Mouse (Mus musculus) A20 (cell line): ENCODE data around the gene Cdk6.
A peak's percentile ranks its signal among the peaks of the same experiment; 100 is the strongest.
"Not testable (repeated sequence)": the region's sequence is repeated elsewhere in the genome, so short reads cannot be mapped to it uniquely, and the experiment has no call there.

ENCODE experiments used
- DNase-seq: peaks from one replicate; pipeline ENCODE4 v3.0.0-alpha.2; 2011; ENCODE audit warnings: low read depth, low spot score

Gene Cdk6

DNA sequence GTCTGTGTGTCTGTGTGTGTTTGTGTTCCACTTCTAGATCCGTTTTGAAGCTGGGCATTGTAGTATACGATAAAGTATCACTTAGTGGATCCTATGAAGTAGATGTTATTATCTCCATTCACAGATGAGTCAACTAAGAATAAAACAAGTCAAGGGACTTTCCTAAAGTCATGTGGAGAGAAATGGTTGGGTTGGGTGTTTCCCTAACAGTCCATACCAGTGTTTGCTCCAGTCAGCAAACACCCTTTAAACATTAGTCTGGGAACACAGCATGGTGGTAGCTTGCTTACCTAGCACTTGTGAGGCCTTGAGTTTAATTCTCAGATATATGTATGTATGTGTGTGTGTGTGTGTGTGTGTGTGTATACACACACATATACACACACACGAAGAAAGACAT, 168.2 kb downstream of the Cdk6 start:
- peak; percentile 60 for DNase-seq

DNA sequence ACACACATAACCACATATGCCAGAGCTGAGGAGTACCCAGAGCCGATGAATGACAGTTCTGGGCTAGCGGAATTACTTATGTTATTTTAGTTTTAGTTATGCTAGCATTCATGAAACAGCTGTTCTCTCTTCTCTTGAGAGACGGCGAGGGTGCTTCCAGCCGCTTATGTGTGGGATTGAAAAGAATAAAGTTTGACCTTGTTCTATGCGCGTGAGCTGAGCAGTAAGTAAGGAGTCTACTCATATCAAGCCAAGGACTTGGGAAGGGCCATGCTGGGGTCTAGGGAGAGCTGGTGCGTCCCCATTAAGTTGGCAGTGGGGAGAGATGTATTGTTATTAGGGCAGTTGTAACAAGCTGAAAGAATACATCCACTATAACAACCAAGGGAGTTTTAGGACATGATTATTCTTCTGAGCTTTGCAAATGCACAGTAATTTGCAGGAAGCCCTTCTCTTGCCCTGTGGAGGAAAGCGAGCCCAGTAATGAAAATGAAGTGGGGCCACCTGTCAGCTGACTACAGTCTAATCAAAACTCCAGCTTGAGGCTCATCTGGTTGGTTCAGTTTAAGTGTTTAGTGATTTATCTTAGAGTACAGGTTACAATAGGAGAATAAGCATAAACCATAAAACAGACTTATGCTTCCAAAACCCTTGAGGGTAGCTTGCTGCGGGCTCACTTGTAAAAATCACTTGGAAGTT, 170.0 kb downstream of the Cdk6 start:
- DNase-seq, result no peak

DNA sequence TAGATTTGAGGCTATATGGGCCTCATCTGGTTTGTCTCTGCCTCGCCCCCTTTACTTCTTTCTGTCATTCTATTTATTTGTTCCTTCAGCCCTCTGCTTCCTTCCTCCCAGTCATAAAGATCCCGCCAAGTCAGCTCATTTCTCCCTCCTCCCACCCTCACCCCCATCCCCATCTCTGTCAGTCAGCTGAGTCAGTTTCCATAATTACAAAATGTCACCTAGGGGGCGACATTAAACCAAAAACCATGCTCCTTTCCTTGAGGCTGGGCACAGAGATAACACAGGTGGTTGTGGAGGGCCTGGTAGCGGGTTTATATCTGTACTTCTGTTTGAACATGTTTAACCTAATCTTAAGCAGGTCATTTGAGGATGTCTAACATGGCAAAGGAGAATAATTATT, 171.3 kb downstream of the Cdk6 start:
- peak; percentile 54 for DNase-seq

- DNase-seq, result no peak
Observed at GRCm38 (mm10) chr5:3514901-3515311, 173.6 kb downstream of the Cdk6 start.

DNA sequence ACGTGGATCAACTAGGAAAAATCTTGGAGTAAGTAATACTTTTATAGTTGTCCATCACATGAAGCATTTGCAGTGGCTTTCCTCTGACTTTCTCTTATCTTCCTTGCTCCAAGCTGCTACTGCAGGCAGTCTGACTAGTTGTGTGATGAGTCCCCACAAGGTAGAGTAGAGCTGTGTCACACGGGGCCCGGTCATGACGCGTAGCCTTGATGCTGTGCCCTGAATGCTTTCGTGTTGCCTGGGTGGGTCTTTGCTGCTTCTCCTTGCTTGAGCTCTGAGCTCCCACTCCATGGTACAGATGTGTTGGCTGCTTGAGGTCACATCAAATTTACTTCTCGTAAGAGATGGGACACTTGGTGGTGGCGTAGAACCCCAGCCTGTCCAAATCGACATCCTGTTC, 174.2 kb downstream of the Cdk6 start:
- no peak for DNase-seq

GRCm38 (mm10) chr5:3516481-3517075, 175.3 kb downstream of the Cdk6 start:
- DNase-seq, result peak; percentile 54

DNA sequence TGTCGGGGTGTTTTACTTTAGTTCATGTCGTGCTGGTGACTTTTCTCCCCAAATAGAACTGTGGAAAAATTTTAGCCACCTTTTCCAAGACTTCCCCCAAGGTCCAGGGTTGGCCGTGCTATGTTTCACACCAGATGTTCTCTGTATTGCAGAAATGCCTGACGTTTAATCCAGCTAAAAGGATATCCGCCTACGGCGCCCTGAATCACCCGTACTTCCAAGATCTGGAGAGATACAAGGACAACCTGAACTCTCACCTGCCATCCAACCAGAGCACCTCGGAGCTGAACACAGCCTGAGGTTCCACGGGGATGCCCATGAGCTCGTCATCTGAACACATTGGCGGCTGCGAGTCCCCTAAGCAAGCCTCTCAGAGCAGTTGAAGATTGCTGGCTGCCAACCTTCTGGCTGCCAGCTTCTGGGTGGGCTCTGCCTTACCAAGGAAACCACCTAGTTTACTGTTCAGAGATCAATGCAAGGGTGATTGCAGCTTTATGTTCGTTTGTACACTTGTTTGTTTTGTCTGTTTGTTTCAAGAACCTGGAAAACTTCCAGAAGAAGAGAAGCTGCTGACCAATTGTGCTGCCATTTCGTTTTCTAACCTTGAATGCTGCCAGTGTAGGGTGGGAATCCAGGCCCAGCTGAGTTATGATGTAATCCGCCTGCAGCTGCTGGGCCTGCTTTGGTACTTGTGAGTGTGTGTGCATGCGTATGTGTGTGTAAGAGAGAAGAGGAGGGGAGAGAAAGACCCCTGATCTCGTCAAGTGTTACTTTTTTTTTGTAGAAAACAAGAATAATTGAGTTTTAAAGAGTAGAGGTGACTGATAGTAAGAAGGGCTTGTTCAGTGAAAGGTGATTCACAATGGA, 179.4 kb downstream of the Cdk6 start:
- no peak for DNase-seq

DNA sequence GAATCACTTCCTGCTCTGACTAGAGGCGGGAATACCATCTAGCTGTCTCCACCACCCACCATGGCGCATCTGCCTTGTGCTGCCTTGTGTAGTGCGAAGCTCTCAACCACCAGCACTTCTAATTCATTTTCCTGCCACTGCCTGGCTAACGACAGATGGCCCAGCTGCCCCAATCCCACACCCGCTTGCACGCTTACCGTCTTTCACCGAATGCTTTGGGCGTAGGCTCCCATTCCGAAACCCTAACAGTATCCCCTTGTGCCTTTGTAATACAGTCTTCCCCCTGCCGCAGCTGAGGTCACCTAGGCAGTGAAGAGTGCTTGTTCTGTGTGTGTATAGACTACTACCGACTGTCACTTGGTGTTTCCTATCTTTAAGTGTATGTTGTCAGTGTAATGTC, 180.5 kb downstream of the Cdk6 start:
- DNase-seq, result no peak

DNA sequence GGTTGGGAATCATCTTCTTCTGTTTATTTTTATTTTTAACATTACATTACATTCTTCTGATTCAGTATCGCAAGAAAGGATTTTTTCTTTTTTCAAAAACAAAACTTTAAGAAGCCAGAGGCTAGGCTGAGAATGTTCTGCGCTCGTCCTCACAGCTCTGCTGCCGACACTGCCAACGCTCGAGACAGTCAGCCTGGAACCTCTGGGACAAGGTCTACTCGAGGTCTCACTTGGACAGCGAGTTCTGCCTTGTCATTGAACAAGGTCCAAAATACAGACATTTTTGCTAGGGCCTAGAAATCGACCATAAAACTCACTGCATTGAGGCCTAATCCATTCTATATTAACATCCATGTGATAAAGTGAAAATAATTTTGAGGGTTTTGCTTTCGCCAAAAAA, 181.5 kb downstream of the Cdk6 start:
- DNase-seq, result no peak

DNA sequence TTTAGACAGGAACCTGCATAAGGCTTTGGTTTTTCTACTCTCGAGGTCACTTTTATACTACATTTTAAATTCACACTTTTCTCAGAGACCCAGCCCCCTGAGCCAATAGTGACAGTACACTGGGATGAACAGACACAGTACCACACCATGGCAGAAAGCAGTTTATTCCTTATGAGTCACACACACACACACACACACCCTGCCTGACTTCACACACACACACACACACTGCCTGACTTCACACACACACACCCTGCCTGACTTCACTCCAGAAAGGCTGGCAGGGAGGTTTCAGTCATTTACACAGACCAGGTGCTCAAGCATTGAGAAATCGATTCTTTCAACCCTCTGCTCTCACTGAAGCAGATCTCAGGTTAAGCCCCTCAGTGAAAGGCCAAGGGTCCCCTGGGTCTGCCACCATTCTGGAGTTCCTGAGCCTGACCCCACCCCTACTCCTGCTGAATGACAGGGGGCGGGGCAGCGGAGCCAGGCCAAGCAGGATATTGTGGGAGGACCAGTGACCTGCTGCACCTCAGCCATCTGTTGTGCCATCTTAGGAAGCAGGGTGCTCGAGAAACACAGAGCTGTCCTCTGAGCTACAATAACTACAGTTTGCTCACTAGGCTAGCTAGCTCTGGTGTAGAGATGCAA, 185.9 kb downstream of the Cdk6 start:
- no peak for DNase-seq

DNA sequence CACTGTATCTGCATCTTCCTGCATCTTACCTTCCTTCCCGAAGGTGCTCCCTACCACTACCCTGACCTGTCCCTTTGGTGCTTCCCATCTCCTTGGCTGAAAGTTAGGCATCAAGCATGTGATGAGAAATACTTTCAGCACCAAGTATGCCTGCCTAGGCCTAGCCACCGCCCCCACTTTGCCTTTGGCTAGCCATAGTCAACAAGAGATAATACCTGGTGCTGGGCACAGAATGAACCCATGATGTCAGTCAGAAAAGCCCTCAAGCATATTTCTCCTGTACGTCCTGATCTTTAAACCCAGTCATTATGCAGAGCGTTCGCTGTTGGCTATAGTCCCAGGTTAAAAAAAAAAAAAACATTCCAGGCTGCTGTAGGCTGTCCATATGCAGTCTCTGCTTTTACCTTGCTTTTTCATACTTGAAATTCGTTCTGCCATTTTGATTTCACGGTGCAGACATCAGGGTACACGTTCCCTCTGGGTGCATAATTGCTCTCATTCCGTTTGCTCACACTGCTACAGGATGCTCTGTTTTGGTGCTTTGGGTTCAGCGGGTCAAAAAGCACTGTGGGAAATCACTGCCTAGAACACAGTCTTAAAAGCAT, 188.4 kb downstream of the Cdk6 start:
- DNase-seq, result no peak

- not testable (repeated sequence) for DNase-seq
Observed at GRCm38 (mm10) chr5:3532048-3532447, 190.8 kb downstream of the Cdk6 start.

GRCm38 (mm10) chr5:3536592-3537212, 195.4 kb downstream of the Cdk6 start:
- DNase-seq, result no peak

DNA sequence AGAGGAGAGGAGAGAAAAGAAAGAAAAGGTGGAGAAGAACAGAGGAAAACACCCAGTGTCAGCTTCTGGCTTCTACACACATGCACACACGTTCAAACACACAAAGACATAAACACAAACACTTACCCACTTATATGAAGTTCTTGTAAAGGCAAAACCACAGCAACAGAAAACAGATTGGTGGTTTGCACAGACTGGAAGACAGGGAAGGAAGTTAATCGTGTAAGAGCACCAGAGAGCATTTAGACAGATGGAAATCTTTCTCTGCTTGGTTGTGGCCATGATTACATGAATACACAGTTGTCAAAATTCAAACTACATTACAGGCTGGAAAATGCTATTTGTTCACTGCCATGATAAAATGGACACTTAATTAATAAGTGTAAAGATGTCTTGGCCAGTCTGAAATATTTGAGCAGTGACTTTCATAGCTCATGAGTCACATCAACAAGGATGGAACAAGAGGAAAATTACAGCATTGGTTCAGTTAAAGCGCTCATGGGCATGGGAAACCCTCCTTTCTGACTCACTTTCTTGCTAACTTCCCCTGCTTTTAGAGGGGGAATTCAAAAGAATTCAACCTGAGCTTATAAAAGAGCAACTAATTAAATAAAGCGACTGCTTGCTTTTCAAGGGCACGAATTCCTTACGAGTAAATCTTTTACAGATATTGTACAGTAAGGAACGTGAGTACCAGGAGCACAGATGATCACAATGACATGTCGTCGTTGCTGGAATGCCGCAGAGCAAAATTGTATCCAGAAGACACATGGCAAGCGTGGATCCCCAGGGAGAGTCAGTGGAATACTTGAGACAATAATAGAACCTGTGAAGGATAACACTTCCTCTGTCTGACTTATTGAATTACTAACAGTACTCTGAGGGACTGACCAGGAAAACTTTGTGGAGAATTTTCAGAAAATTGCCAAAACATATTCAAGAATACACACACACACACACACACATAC, 197.5 kb downstream of the Cdk6 start:
- DNase-seq, result no peak

GRCm38 (mm10) chr5:3541871-3542270, 200.6 kb downstream of the Cdk6 start:
- no peak for DNase-seq

DNA sequence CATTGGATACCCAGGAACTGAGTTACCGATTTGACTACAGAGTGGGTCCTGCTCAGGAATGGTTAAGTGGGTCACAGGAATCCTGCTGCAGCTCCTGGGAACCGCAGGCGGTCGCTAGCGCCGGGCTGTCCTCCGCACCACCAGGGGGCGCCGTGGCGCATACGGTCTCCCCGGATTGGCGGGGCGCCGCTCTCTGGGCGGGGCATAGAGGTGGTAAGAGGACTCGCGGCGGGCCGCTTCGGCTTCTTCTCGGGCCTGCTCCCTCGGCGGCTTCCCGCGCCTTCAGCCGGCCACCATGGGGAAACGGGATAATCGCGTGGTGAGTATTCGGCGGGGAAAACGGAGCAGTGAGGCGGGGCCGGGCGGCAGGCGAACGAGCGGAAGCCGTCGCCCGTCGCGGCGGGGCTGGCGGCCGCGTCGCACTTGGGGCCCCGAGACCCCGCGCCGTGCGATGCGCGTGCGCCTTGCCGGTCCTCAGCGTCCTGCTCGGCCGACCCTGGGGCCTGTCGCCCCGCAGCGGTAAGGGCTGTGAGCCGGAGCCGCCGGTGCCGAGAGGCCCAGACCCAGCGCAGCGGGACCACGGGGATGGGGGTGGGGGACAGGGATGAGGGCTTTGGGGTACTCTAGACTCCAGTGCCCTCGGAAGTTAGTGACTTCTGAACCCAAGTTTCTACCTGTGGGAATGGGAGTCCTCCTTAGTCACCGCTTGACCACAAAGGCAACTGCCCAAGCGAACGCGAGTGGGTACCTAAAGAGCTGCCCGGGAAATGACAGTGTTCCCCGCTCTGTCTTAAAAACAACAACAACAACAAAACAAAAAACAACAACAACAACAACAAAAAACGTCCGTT, 202.6 kb downstream of the Cdk6 start, which contains the start of gene Fam133b:
Fam133b (plus strand) TSS at position 205 of the 851 bp plus-strand sequence.
- DNase-seq, result peak; percentile 95

DNA sequence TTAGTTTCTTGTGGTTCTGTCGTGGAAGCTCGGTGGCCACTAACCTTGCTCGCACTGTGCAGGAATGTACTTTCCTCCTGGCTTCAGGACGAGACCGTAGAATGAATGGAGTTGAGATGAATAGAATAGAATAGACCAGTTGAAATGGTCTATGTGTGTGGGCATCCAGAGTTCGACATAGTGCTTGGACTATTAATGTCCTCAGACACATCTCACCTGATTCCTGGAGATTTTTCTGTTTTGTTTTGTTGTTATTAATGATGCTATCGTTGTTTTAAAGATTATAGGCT, 203.1 kb downstream of the Cdk6 start:
- DNase-seq, result no peak

DNA sequence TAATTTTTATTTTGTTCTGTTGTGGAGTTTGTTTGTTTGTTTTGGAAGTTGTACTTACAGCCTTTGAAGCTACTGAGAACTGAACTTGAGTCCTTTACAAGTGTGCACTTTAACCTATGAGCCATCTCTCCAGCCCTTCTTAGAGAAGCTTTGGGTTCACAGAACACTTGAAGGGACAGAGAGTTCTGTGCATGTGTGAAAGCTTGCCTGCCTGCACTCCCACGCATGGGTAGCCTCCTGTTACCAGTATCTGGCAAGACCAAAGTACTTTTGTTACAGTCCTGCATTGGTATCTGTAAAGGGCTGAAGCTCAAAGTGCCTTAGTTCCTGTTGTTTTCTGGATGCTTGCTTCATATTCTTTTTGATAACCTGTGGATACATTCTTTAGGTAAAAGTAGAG, 204.9 kb downstream of the Cdk6 start:
- no peak for DNase-seq

GRCm38 (mm10) chr5:3551481-3551880, 210.2 kb downstream of the Cdk6 start:
- no peak for DNase-seq
